Mouse (Mus musculus): Measurements from ENCODE around the gene Ppp6r2.

- no peak for TF ChIP-seq CTCF (IDR thresholded peaks at IDR 0.05; ENCODE audit: control insufficient read depth, insufficient read depth, insufficient replicate concordance, low read depth, low read length)
- TF ChIP-seq POLR2A (IDR thresholded peaks at IDR 0.05; ENCODE audit: control insufficient read depth, low read depth, low read length) = no peak
These were observed 64.1 kb downstream of the Ppp6r2 start for GRCm38 (mm10) chr15:89275497-89275896.

All from testis, adult 2 months (tissue).